36 mouse cellular contexts compared by ENCODE assay signal in genomic region chr2:114094696-114095095, GRCm38 (mm10). TPM values are rescaled to one million over a fixed set of nuclear protein-coding genes. Genes with fewer than 3 reads are reported as not detected.
DNase-seq lines count a peak whose midpoint lies in the region; ATAC-seq and TF ChIP-seq lines count a peak whose summit lies in the region.
"Had no signal": no experiment of that assay in that cellular context is flagged by ENCODE, and none has a peak within 500 bp of the region (broad histone marks: within the 10 kb centered on the region; RNA-seq: fewer than 3 reads in every experiment).

No protein-coding gene starts in this region.

- DNase-seq in liver, adult 2 months (ENCODE audit: extremely low read depth, low read depth, low spot score), result no peak
- DNase-seq in 3134 (ENCODE audit: extremely low read depth, insufficient read length, low spot score), result peak; percentile 19
- peak; percentile 29 for DNase-seq in brain, adult 2 months (ENCODE audit: low read depth, low spot score)
- DNase-seq in forebrain, embryonic 11.5 days (ENCODE audit: low spot score), result no peak
- DNase-seq in forebrain, embryonic 14.5 days (ENCODE audit: low spot score), result no peak
- no peak for DNase-seq in frontal cortex, adult 2 months (ENCODE audit: extremely low spot score in 1 of 2, low spot score in 1 of 2)
- DNase-seq: adrenal gland, adult 8-10 months; cerebellum, adult 11 months; cerebellum, adult 9-10 months; cerebellum, postnatal 36 days; gastrocnemius, adult 2 months; gastrocnemius, postnatal 36 days; heart, adult 2 months; kidney, adult 18-20 months; kidney, postnatal 25 days; lung, adult 2 months; lung, postnatal 14 days; thymus, adult 18-20 months; thymus, postnatal 4 days had no signal

- no peak for TF ChIP-seq POLR2A in liver, adult 2 months (IDR thresholded peaks at IDR 0.05; ENCODE audit: extremely low read depth, insufficient read depth, low read length)

- H3K4me3 ChIP-seq in liver, adult 2 months (ENCODE audit: insufficient read depth, low read depth, low read length), result no peak overlapping the region
- H3K4me3 ChIP-seq in liver, embryonic 12.5 days, result no peak overlapping the region
- no peak overlapping the region for H3K4me3 ChIP-seq in C2C12 (ENCODE audit: insufficient read depth, poor library complexity, severe bottlenecking)
- H3K4me3 ChIP-seq in forebrain, embryonic 11.5 days (ENCODE audit: low read depth, low read length), result no peak overlapping the region
- H3K4me3 ChIP-seq in forebrain, embryonic 14.5 days (ENCODE audit: low read depth, low read length), result no peak overlapping the region
- H3K4me3 ChIP-seq: gastrocnemius, adult 2 months; heart, adult 2 months; heart, embryonic 12.5 days; kidney, embryonic 15.5 days; limb, embryonic 12.5 days; neural tube, embryonic 12.5 days; stomach, embryonic 15.5 days had no signal

- H3K9ac ChIP-seq in liver, adult 2 months (ENCODE audit: low read depth, low read length), result no peak overlapping the region
- no peak overlapping the region for H3K9ac ChIP-seq in liver, embryonic 12.5 days
- no peak overlapping the region for H3K9ac ChIP-seq in forebrain, embryonic 11.5 days (ENCODE audit: low read length)
- no peak overlapping the region for H3K9ac ChIP-seq in forebrain, embryonic 14.5 days (ENCODE audit: low read length)
- H3K9ac ChIP-seq: heart, embryonic 12.5 days; hindbrain, embryonic 14.5 days; kidney, embryonic 15.5 days; limb, embryonic 12.5 days; neural tube, embryonic 12.5 days; stomach, embryonic 15.5 days had no signal

- no peak overlapping the region for H3K4me2 ChIP-seq in liver, embryonic 12.5 days
- H3K4me2 ChIP-seq in forebrain, embryonic 11.5 days (ENCODE audit: low read depth, low read length, severe bottlenecking), result no peak overlapping the region
- H3K4me2 ChIP-seq in forebrain, embryonic 14.5 days (ENCODE audit: low read length), result no peak overlapping the region
- H3K4me2 ChIP-seq: heart, embryonic 12.5 days; hindbrain, embryonic 14.5 days; kidney, embryonic 15.5 days; limb, embryonic 12.5 days; liver, embryonic 11.5 days; midbrain, embryonic 11.5 days; neural tube, embryonic 12.5 days; stomach, embryonic 15.5 days had no signal

- no peaks in the 10 kb centered on the region for H3K27me3 ChIP-seq in liver, adult 2 months (ENCODE audit: control insufficient read depth, insufficient read depth, low read length)
- no peaks in the 10 kb centered on the region for H3K27me3 ChIP-seq in liver, embryonic 12.5 days (replicated peaks)
- H3K27me3 ChIP-seq in C2C12 (ENCODE audit: control insufficient read depth, insufficient read depth, insufficient read length), result no peaks in the 10 kb centered on the region
- no peaks in the 10 kb centered on the region for H3K27me3 ChIP-seq in forebrain, embryonic 11.5 days (ENCODE audit: control insufficient read depth, insufficient read depth, low read length)
- H3K27me3 ChIP-seq in forebrain, embryonic 14.5 days (replicated peaks; ENCODE audit: control insufficient read depth, insufficient read depth, low read length), result no peaks in the 10 kb centered on the region
- H3K27me3 ChIP-seq: heart, embryonic 12.5 days; kidney, embryonic 15.5 days; limb, embryonic 12.5 days; neural tube, embryonic 12.5 days; stomach, embryonic 15.5 days had no signal

- H3K4me1 ChIP-seq in liver, adult 2 months (ENCODE audit: control insufficient read depth, insufficient read depth, low read length), result peaks cover 19% of the 10 kb centered on the region
- H3K4me1 ChIP-seq in liver, embryonic 12.5 days, result peaks cover 22% of the 10 kb centered on the region
- H3K4me1 ChIP-seq in forebrain, embryonic 11.5 days (replicated peaks; ENCODE audit: control insufficient read depth, insufficient read depth, low read length), result no peaks in the 10 kb centered on the region
- no peaks in the 10 kb centered on the region for H3K4me1 ChIP-seq in forebrain, embryonic 14.5 days (ENCODE audit: control insufficient read depth, insufficient read depth, low read length)
- H3K4me1 ChIP-seq: kidney, embryonic 15.5 days; limb, embryonic 12.5 days; neural tube, embryonic 12.5 days; stomach, embryonic 15.5 days had no signal

- ATAC-seq in liver, embryonic 12.5 days, result no peak
- ATAC-seq in forebrain, embryonic 11.5 days (replicated peaks; ENCODE audit: low FRiP score), result no peak
- no peak for ATAC-seq in forebrain, embryonic 14.5 days
- ATAC-seq: midbrain, embryonic 16.5 days had no signal

- no peak overlapping the region for H3ac ChIP-seq in C2C12 (ENCODE audit: control insufficient read depth, insufficient read length, low read depth)

- 100% methylated on average over 1 of the region's 1 CpGs for WGBS in liver, adult 2 months
- 71% methylated on average over 1 of the region's 1 CpGs for WGBS in liver, embryonic 12.5 days (ENCODE audit: insufficient replicate concordance)
- 92% methylated on average over 1 of the region's 1 CpGs for WGBS in forebrain, embryonic 11.5 days
- 100% methylated on average over 1 of the region's 1 CpGs for WGBS in forebrain, embryonic 14.5 days

- no peak overlapping the region for H3K27ac ChIP-seq in liver, adult 2 months (replicated peaks; ENCODE audit: insufficient read depth, low read depth, low read length)
- H3K27ac ChIP-seq in liver, embryonic 12.5 days, result no peak overlapping the region
- no peak overlapping the region for H3K27ac ChIP-seq in forebrain, embryonic 11.5 days (ENCODE audit: low read depth, low read length)
- H3K27ac ChIP-seq in forebrain, embryonic 14.5 days (ENCODE audit: low read depth, low read length), result no peak overlapping the region
- H3K27ac ChIP-seq: gastrocnemius, adult 2 months; heart, adult 2 months; hindbrain, embryonic 14.5 days; kidney, embryonic 15.5 days; limb, embryonic 12.5 days; neural tube, embryonic 12.5 days; stomach, embryonic 15.5 days had no signal

- H3K79me3 ChIP-seq in C2C12 (ENCODE audit: low read depth), result no peaks in the 10 kb centered on the region

- H3K9me3 ChIP-seq in liver, embryonic 12.5 days (replicated peaks), result no peaks in the 10 kb centered on the region
- no peaks in the 10 kb centered on the region for H3K9me3 ChIP-seq in forebrain, embryonic 11.5 days (ENCODE audit: control insufficient read depth, low read length)
- H3K9me3 ChIP-seq in forebrain, embryonic 14.5 days (replicated peaks; ENCODE audit: control insufficient read depth, low read length), result no peaks in the 10 kb centered on the region
- H3K9me3 ChIP-seq: heart, embryonic 12.5 days; kidney, embryonic 15.5 days; limb, embryonic 12.5 days; neural tube, embryonic 12.5 days; stomach, embryonic 15.5 days had no signal

- H3K79me2 ChIP-seq in liver, adult 2 months (ENCODE audit: control insufficient read depth, insufficient read depth, low read length), result no peaks in the 10 kb centered on the region
- no peaks in the 10 kb centered on the region for H3K79me2 ChIP-seq in C2C12 (ENCODE audit: control insufficient read depth, insufficient read depth)

- peak; percentile 45 for TF ChIP-seq CTCF in liver, adult 2 months (IDR thresholded peaks at IDR 0.05; ENCODE audit: low read depth, low read length)
- TF ChIP-seq CTCF in C2C12 (IDR thresholded peaks at IDR 0.05; ENCODE audit: control insufficient read depth, insufficient read depth, insufficient read length), result peak; percentile 27

- H3K36me3 ChIP-seq in liver, adult 2 months (ENCODE audit: control insufficient read depth, insufficient read depth, low read length), result no peaks in the 10 kb centered on the region
- peaks cover 13% of the 10 kb centered on the region for H3K36me3 ChIP-seq in liver, embryonic 12.5 days
- H3K36me3 ChIP-seq in C2C12 (ENCODE audit: control insufficient read depth, insufficient read depth), result peaks cover 17% of the 10 kb centered on the region
- H3K36me3 ChIP-seq in forebrain, embryonic 11.5 days (ENCODE audit: control insufficient read depth, insufficient read depth, low read length), result no peaks in the 10 kb centered on the region; the same call in 1 of the 2 replicates
- peaks cover 8% of the 10 kb centered on the region; the same call in 1 of the 2 replicates for H3K36me3 ChIP-seq in forebrain, embryonic 14.5 days (ENCODE audit: control insufficient read depth, insufficient read depth, low read length)

TF ChIP-seq in C2C12, 6 proteins besides CTCF, POLR2A, EP300 and RAD21:
- TF ChIP-seq FOSL1 (IDR thresholded peaks at IDR 0.05; ENCODE audit: insufficient read depth, low read length, poor library complexity, severe bottlenecking) (no peak), MYOG (IDR thresholded peaks at IDR 0.05; ENCODE audit: control insufficient read depth, extremely low read depth, insufficient read length) (no peak), MYOD1 (IDR thresholded peaks at IDR 0.05; ENCODE audit: control insufficient read depth, insufficient read length, low read depth) (no peak), CEBPB (IDR thresholded peaks at IDR 0.05; ENCODE audit: low read depth) (no peak), USF1 (IDR thresholded peaks at IDR 0.05; ENCODE audit: low read depth) (no peak), MAX (IDR thresholded peaks at IDR 0.05) (no peak)

RNA-seq across cellular contexts. Expression of gene Actc1, which starts 41.3 kb away (rescaled TPM):
- 0.09 TPM in 1 of 2 replicates, not detected in the other for total RNA-seq in liver, adult 2 months (2014; rRNA removed)
- polyA plus RNA-seq in liver, adult 2 months (2012; rRNA removed), result 0.09 and 0.25 TPM in 2 replicates
- polyA plus RNA-seq in liver, embryonic 12.5 days (2016; fragmentation: Nextera tagmentation; extraction: Ambion mirVana), result 9.2 and 20.4 TPM in 2 replicates
- polyA plus RNA-seq in C2C12 (2012; fragmentation: generic; extraction: Trizol), result 8.0 TPM
- polyA plus RNA-seq in forebrain, embryonic 11.5 days (2014; fragmentation: Nextera tagmentation; extraction: Ambion mirVana), result 0.71 and 0.84 TPM in 2 replicates
- 0.43 and 0.57 TPM in 2 replicates for polyA plus RNA-seq in forebrain, embryonic 14.5 days (2014; fragmentation: Nextera tagmentation; extraction: Ambion mirVana)
- 0.08 TPM in 1 of 2 replicates, not detected in the other for polyA plus RNA-seq in frontal cortex, adult 2 months (2012; rRNA removed)
- total RNA-seq: adrenal gland, adult 8-10 months; hematopoietic stem cell, adult 5-6 weeks; layer of hippocampus, adult 18-20 months; layer of hippocampus, postnatal 10 days; left cerebral cortex, adult 18-20 months; left cerebral cortex, postnatal 25 days; megakaryocyte progenitor cell, adult 5-6 weeks had no signal

Comparison
In these comparisons a context has a peak if more than half of its experiments do, and no peak if none do; other contexts are left out.
1. DNase-seq: peak in 3134 (single experiment) and brain, adult 2 months (single experiment); none in liver, adult 2 months (single experiment), forebrain, embryonic 11.5 days (single experiment), forebrain, embryonic 14.5 days (single experiment) and frontal cortex, adult 2 months (0 of 2).